Mouse (Mus musculus) forebrain, embryonic 12.5 days (tissue): ENCODE results near the gene Entpd3. TPM values are rescaled to one million over a fixed set of nuclear protein-coding genes. Genes with fewer than 3 reads are reported as not detected.

ENCODE experiments used
- ATAC-seq: fragments of 200-750 bp; cut with Nextera tagmentation; 2 replicates; pipeline ENCODE4 v1.8.0; 2017; ENCODE audit warnings: moderate TSS enrichment; ENCODE audit not compliant: low FRiP score
- H3K27ac ChIP-seq: fragments of 300-500 bp; sonication (generic); 2 replicates; pipeline ENCODE4 v1.5.1; 2016; ENCODE audit warnings: mild to moderate bottlenecking
- H3K27me3 ChIP-seq: fragments of 300-500 bp; sonication (generic); 2 replicates; pipeline ENCODE4 v1.6.1; 2016; ENCODE audit warnings: mild to moderate bottlenecking
- H3K36me3 ChIP-seq: fragments of 300-500 bp; sonication (generic); replicated peaks from 2 replicates; pipeline ENCODE4 v1.6.1; 2016; ENCODE audit warnings: mild to moderate bottlenecking
- H3K4me1 ChIP-seq: fragments of 300-500 bp; sonication (generic); 2 replicates; pipeline ENCODE4 v1.6.1; 2016
- H3K4me2 ChIP-seq: fragments of 300-500 bp; sonication (generic); 2 replicates; pipeline ENCODE4 v1.6.1; 2016; ENCODE audit warnings: mild to moderate bottlenecking, moderate library complexity
- H3K4me3 ChIP-seq: fragments of 300-500 bp; sonication (generic); replicated peaks from 2 replicates; pipeline ENCODE4 v1.5.1; 2016; ENCODE audit warnings: mild to moderate bottlenecking
- H3K9ac ChIP-seq: fragments of 300-500 bp; sonication (generic); 2 replicates; pipeline ENCODE4 v1.6.1; 2016; ENCODE audit warnings: mild to moderate bottlenecking
- H3K9me3 ChIP-seq: fragments of 300-500 bp; sonication (generic); 2 replicates; pipeline ENCODE4 v1.6.1; 2016
- WGBS: fragments of 180-500 bp; shearing (Covaris S2); methylation state at CpG from one replicate; pipeline ENCODE4 v1.1.7; 2016; 5-methylcytosine and 5-hydroxymethylcytosine counted together
- polyA plus RNA-seq: library from polyadenylated mRNA; unstranded; fragments of >200 nt; fragmentation: Nextera tagmentation; extraction: Ambion mirVana; gene quantifications from 2 replicates; pipeline ENCODE4 v1.2.1, GENCODE M21; 2016

Gene Entpd3
- polyA plus RNA-seq = 0.23 and 0.36 TPM in 2 replicates

DNA sequence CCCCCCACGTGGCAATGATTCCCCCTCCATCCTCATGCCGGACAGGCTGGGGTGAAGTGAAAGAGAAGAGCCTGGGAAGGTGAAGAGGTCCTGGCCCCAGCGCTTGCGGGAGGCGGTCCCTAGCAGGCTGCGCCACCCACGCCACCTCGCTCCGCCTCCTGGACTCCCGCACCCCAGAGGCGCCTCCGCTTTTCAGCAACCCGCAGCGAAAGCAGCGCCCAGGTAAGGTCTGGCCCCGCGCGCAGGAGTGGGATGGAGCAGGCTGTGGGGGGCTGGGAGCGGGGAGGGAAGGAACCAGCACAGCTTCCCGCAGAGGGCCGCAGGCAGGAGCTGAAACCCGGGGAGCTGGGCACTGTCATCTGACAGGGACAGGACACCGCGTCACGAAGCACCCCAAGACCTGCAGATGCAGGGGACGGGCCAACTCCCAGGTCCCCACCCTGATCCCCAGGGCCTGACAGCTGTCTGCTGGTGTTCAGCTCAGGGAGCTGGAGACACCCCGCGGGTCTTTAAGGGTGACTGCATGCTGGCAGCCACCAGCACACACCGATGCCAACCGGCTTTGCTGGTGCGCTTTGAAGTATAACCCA is at the start of gene Entpd3:
TSS of gene Entpd3 (plus strand) at position 157 of the 590 bp plus-strand sequence.
- Histone ChIP-seq H3K27ac (no peak within 1 kb of the TSS), H3K9ac (peak within 1 kb of the TSS; percentile 30), H3K4me1 (peaks cover 7% of the 10 kb centered on the region), H3K4me3 (peak within 1 kb of the TSS; percentile 34), H3K36me3 (no peaks in the 10 kb centered on the region), H3K27me3 (peaks cover 46% of the 10 kb centered on the region), H3K9me3 (no peaks in the 10 kb centered on the region), H3K4me2 (peak within 1 kb of the TSS; percentile 69)
- ATAC-seq = no peak
- 1% methylated on average over 31 of the region's 31 CpGs for WGBS

DNA sequence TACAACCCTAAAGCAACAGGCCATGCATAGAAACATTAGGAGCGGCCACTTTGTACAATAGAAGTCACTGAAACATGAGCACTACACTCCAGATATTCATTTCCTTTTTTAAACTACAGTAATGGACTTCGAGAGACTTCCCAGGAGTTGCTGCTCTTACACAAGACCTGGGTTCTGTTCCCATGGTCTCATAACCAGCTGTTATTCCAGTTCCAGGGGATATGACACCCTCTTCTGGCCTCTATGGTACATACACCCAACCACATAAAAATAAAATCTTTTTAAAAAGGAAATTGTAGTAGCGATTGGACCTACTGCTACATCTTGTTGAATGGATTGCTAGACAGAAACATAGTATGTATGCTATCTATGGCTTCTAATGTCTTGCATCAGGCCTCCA is 48.1 kb upstream of the Entpd3 start:
- H3K4me3 ChIP-seq = peak overlapping the region; percentile 99
- H3K4me1 ChIP-seq = peaks cover 26% of the 10 kb centered on the region
- peaks cover 24% of the 10 kb centered on the region for H3K36me3 ChIP-seq
- H3K27me3 ChIP-seq = no peaks in the 10 kb centered on the region
- 81% methylated on average over 3 of the region's 3 CpGs for WGBS
- no peak for ATAC-seq
- no peaks in the 10 kb centered on the region for H3K9me3 ChIP-seq
- H3K9ac ChIP-seq = no peak overlapping the region
- peak overlapping the region; percentile 88 for H3K4me2 ChIP-seq
- peak overlapping the region; percentile 93; the same call in 1 of the 2 replicates for H3K27ac ChIP-seq

DNA sequence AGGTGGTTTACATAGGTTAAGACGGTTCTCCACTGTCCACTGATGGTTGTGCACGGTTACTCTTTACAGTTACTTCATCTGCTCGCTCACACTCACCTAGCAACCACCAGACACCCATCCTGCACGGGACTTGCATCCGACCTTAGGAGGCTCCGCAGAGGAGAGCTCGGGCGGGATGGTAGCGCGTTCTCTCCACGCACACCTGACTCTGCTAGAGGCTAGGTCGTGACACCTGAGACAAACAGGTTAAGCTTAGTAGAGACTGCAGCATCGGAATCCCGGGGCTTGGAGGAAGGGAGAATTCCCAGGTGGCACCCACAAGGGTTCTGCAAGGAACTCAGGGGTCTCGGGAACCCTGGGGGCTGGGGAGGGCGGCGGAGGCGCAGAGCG is 47.6 kb upstream of the Entpd3 start, which contains the start of gene Eif1b:
TSS of gene Eif1b (plus strand) at position 223 of the 390 bp plus-strand sequence.
- Histone ChIP-seq H3K27me3 (no peaks in the 10 kb centered on the region), H3K36me3 (peaks cover 26% of the 10 kb centered on the region), H3K27ac (peak within 1 kb of the TSS; percentile 93), H3K4me2 (peak within 1 kb of the TSS; percentile 88), H3K9me3 (no peaks in the 10 kb centered on the region), H3K4me3 (peak within 1 kb of the TSS; percentile 99), H3K9ac (peak within 1 kb of the TSS; percentile 100), H3K4me1 (peaks cover 29% of the 10 kb centered on the region)
- peak; percentile 42 for ATAC-seq
- 3% methylated on average over 19 of the region's 19 CpGs for WGBS

DNA sequence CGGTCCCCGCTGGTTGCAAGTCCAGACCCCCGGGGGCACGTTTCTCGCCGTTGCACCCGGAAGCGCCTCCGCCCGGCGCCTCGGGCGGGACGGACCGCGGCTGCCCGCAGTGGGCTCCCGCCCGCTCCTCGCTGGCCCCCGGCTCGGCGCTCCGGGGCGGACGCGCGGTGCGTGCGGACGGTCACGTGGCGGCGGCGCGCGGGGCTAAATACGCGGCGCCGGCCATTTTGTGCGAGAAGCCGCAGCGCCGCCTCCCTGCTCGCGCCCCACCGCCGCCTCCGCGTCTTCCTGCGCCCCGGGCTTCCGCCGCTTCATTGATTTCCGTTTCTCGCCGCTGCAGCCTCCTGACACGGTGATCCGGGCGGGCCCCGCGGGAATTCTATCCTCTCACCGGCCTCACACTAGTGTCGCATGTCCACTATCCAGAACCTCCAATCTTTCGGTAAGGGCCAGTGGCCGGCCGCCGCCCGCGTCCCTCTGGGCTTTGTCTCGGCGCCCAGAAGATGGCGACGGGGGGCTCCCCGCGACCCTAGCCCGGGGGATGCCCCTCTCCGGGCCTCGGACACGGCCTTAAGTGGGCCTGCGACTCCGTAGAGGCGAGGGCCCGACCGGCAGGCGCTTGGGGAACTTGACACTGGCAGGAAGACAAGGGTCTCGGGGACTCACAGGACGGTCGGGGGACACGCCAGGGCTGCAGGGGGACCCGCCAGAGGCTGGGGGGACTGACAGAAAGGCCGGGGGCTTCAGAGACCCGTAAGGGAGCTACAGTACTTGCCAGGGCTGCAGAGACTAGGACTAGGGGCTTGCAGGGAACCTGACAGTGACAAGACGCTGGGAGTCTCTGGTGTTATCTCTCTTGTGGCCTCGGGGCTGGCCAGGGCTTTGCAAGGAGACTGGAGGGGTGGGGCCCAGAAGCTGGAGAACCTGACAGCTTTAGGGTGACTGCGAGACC is 46.9 kb upstream of the Entpd3 start:
- Histone ChIP-seq H3K4me1 (peaks cover 29% of the 10 kb centered on the region), H3K27me3 (no peaks in the 10 kb centered on the region), H3K27ac (peak overlapping the region; percentile 93), H3K4me2 (peak overlapping the region; percentile 88), H3K4me3 (peak overlapping the region; percentile 99), H3K9me3 (no peaks in the 10 kb centered on the region), H3K36me3 (peaks cover 32% of the 10 kb centered on the region), H3K9ac (peak overlapping the region; percentile 100)
- under 1% methylated on average over 65 of the region's 97 CpGs for WGBS
- ATAC-seq = peak; percentile 88

DNA sequence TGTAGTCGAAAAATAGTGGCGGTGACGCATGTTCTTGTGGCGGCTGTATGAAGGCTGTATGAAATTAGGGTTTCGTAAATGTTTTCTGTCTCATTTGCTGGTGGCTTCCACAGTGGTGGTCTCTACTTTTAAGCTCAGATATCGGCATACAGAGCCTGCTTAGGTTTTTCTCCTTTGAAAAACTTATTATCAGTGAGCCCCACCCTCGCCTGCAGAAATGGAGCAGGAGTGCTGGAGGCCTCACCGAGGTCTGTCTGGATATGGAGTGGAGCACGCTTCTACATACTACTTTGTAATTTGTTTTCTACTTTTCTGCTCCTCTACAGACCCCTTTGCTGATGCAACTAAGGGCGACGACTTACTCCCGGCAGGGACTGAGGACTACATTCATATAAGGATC is 45.8 kb upstream of the Entpd3 start:
- H3K4me1 ChIP-seq = peaks cover 29% of the 10 kb centered on the region
- peak overlapping the region; percentile 100 for H3K9ac ChIP-seq
- 73% methylated on average over 12 of the region's 12 CpGs for WGBS
- H3K27me3 ChIP-seq = no peaks in the 10 kb centered on the region
- H3K36me3 ChIP-seq = peaks cover 32% of the 10 kb centered on the region
- peak overlapping the region; percentile 99 for H3K4me3 ChIP-seq
- H3K27ac ChIP-seq = peak overlapping the region; percentile 93; the same call in 1 of the 2 replicates
- peak overlapping the region; percentile 88 for H3K4me2 ChIP-seq
- no peaks in the 10 kb centered on the region for H3K9me3 ChIP-seq
- ATAC-seq = no peak

DNA sequence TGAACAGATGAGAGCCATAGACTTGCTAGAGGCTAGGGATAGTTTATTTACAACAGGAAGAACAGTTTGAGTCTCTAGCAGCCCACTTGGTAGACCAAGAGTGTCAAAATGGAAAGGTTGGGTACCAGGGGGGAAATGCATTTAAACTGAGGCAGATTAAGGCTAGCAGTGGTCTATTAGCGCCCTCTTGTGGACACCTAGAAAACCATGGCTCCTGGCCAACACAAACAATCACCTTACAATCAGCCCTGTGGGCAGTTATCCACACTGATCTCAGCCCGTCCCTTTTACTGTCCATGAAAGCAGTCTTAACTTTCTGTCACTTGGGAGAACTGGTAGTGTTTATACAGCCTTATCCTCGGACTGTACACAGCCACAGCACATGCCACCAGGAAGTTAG is 42.9 kb upstream of the Entpd3 start:
- H3K36me3 ChIP-seq = peaks cover 32% of the 10 kb centered on the region
- H3K27me3 ChIP-seq = no peaks in the 10 kb centered on the region

DNA sequence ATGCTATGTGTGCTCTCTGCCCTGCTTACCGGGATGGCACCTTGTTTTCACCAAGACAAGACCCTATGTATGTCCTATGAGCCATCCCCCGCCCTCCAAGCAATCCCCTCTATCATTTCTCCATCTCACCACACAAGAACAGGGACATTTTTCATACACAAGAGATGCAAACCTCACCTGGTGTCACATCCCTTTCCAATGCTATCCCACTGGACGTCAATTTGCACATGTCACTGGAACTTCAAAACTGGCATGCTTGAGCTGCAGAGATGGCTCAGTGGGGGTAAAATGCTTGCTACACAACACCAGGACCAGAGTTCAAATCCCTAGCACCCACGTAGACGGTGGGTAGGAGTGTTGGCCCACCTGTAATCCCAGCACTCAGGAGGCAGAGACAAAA is 41.6 kb upstream of the Entpd3 start:
- ATAC-seq = no peak
- no peak overlapping the region for H3K4me3 ChIP-seq
- H3K4me2 ChIP-seq = no peak overlapping the region
- H3K9me3 ChIP-seq = no peaks in the 10 kb centered on the region
- 82% methylated on average over 5 of the region's 5 CpGs for WGBS
- peaks cover 32% of the 10 kb centered on the region for H3K36me3 ChIP-seq
- H3K27ac ChIP-seq = no peak overlapping the region
- H3K4me1 ChIP-seq = peaks cover 24% of the 10 kb centered on the region
- H3K27me3 ChIP-seq = no peaks in the 10 kb centered on the region
- H3K9ac ChIP-seq = no peak overlapping the region; the same call in 1 of the 2 replicates

More for the DNA sequence above, 42.9 kb upstream of the Entpd3 start:
- 8% methylated on average over 3 of the region's 3 CpGs for WGBS
- 0 out of 2 replicates have a peak, but pooled peaks have one; percentile 5 for ATAC-seq
- H3K4me1 ChIP-seq = peaks cover 29% of the 10 kb centered on the region
- H3K9ac ChIP-seq = no peak overlapping the region
- H3K9me3 ChIP-seq = no peaks in the 10 kb centered on the region
- 0 out of 2 replicates have a peak overlapping the region, but pooled peaks have one; percentile 42 for H3K27ac ChIP-seq
- H3K4me2 ChIP-seq = no peak overlapping the region
- H3K4me3 ChIP-seq = no peak overlapping the region

DNA sequence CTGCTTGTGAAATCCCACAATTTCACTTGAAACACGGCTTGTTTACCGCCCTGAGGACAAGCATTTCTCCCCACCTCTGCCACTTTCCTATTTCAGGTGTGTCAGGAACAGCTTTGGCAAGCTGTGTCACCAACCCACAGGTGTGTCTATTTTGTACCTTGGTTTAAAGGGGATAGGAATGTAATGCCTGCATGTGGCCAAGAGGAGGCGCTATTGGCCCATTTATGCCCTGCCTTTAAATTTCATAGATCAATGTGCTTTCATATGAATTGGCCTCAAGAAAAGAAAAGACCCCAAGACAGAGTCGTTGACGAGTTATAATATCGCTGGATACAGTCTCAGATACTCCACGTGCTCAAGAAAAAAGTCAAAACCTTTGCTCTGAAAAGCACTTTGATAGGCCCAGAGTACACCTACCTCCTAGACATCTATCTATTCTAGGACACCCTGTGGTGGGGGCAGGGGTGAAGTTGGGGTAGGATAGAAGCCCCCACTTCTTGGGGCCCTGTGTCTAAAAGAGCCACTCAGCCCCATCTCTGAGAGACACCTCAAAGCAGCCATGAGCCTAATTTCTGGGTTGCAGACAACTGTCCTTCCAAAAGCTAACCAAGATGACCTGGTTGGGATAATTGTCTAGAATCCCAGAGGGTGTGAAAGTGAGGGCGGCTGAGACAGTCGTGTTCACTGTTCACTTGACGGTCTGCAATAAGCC is 38.3 kb upstream of the Entpd3 start:
- Histone ChIP-seq H3K4me3 (no peak overlapping the region), H3K9me3 (peaks cover under 1% of the 10 kb centered on the region; the same call in 1 of the 2 replicates), H3K9ac (no peak overlapping the region), H3K4me1 (0 out of 2 replicates have a peak, but pooled peaks cover 4% of the 10 kb centered on the region), H3K36me3 (peaks cover 8% of the 10 kb centered on the region), H3K27ac (no peak overlapping the region), H3K27me3 (no peaks in the 10 kb centered on the region), H3K4me2 (no peak overlapping the region)
- peak; percentile 37; the same call in 1 of the 2 replicates for ATAC-seq
- WGBS = 44% methylated on average over 10 of the region's 10 CpGs

DNA sequence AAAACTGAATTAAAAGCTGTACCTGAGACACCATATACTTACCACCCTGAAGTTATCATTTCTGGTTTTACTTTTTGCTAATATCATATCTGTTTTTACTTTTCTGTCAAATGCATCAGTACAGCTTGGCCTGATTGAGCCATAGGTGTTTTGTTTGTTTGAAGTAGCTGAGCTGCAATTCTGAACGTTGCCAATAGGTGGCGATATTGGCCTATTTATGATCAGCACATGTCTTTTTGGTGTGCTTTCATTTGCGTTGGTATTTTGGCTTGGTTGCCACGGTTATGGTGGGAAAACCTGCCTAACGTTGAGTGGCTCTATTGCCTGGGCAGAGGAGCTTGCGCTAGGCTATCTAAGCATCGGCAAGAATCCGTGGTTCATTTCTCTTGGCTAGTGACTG is 37.6 kb upstream of the Entpd3 start:
- Histone ChIP-seq H3K4me2 (no peak overlapping the region), H3K9ac (no peak overlapping the region), H3K4me1 (no peaks in the 10 kb centered on the region), H3K36me3 (peaks cover 6% of the 10 kb centered on the region), H3K9me3 (peaks cover 7% of the 10 kb centered on the region), H3K4me3 (no peak overlapping the region), H3K27me3 (no peaks in the 10 kb centered on the region), H3K27ac (no peak overlapping the region)
- 8% methylated on average over 8 of the region's 8 CpGs for WGBS
- ATAC-seq = peak; percentile 39; the same call in 1 of the 2 replicates

DNA sequence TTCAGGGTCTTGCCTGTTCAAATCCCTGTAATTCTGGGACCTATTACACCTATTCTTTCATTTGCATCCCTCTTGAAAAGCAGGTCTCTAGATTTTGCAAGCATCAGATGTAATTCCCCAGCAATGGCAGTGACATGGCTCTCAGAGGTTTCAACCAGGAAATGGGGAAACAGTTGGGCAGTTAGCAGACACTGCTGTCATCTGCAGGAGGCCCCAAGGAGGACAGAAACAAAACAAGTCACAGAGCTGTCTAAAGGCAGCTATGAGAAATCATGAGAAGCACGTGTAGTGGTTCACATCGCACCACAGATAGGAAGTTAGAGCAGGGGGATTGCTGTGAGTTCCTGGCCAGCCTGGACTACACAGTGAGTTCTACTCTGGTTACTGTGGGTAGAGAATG is 35.2 kb upstream of the Entpd3 start:
- Histone ChIP-seq H3K36me3 (no peaks in the 10 kb centered on the region), H3K4me1 (no peaks in the 10 kb centered on the region), H3K9me3 (peaks cover 11% of the 10 kb centered on the region), H3K27ac (no peak overlapping the region), H3K9ac (no peak overlapping the region), H3K4me3 (no peak overlapping the region), H3K4me2 (no peak overlapping the region), H3K27me3 (no peaks in the 10 kb centered on the region)
- WGBS = 86% methylated on average over 2 of the region's 2 CpGs
- no peak for ATAC-seq

DNA sequence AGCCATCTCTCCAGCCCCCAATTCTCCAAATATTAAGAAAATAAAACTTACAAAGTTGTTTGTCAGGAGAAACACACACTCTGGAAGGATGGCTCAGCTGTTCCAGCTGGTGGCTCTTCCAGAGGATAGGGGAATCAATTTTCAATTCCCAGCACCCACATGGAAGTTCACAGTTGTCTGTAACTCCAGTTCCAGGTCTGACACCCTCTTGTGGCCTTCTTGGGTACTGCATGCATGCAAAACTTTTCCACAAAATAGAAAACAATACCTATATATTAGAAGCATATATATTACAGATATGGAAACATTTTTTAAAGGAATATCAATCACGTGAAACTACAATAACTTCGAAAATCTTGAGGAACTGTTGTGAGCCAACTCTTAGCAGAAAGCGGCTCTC is 27.8 kb upstream of the Entpd3 start:
- no peak overlapping the region for H3K4me2 ChIP-seq
- no peak overlapping the region for H3K9ac ChIP-seq
- H3K4me1 ChIP-seq = no peaks in the 10 kb centered on the region
- no peak for ATAC-seq
- H3K36me3 ChIP-seq = no peaks in the 10 kb centered on the region
- no peak overlapping the region for H3K27ac ChIP-seq
- no peak overlapping the region for H3K4me3 ChIP-seq
- WGBS = 81% methylated on average over 3 of the region's 3 CpGs
- no peaks in the 10 kb centered on the region for H3K27me3 ChIP-seq
- peaks cover 9% of the 10 kb centered on the region; the same call in 1 of the 2 replicates for H3K9me3 ChIP-seq

DNA sequence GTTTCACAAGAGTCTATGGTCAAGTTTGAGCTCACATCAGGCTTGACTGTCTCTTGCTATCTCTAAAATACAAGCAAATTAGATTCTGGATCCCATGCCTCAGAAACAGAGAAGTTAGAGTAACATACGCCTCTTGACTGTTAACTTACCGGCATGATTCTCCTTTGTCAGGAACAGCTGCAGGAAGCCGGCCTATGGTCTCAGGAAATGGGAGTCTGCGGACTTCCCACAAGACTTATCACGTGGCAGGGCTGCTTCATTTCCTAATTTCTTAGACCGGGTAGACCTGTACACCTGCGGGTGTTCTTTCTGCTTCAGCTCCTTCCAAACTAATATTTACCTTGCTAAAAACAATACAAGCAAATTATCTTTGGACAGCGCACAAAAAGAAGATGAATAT is 22.9 kb upstream of the Entpd3 start:
- no peak overlapping the region for H3K4me2 ChIP-seq
- H3K9ac ChIP-seq = no peak overlapping the region
- H3K27ac ChIP-seq = no peak overlapping the region
- H3K9me3 ChIP-seq = 0 out of 2 replicates have a peak, but pooled peaks cover 4% of the 10 kb centered on the region
- H3K36me3 ChIP-seq = no peaks in the 10 kb centered on the region
- 88% methylated on average over 8 of the region's 8 CpGs for WGBS
- ATAC-seq = no peak
- no peaks in the 10 kb centered on the region for H3K27me3 ChIP-seq
- H3K4me3 ChIP-seq = no peak overlapping the region
- H3K4me1 ChIP-seq = no peaks in the 10 kb centered on the region; the same call in 1 of the 2 replicates
